Mouse (Mus musculus): ENCODE results near the gene Gm49396. TPM values are rescaled to one million over a fixed set of nuclear protein-coding genes. Genes with fewer than 3 reads are reported as not detected.
A peak's percentile ranks its signal among the peaks of the same experiment; 100 is the strongest.

The Gm49396 gene
- polyA plus RNA-seq, 1 experiment, result 1.9 TPM

- TF ChIP-seq EP300 (IDR thresholded peaks at IDR 0.05; ENCODE audit: insufficient read depth, low read depth, low read length) (no peak), CTCF (IDR thresholded peaks at IDR 0.05; ENCODE audit: low read depth, low read length) (no peak), POLR2A (IDR thresholded peaks at IDR 0.05; ENCODE audit: insufficient read depth, low read length) (no peak)
- Histone ChIP-seq H3K36me3 (ENCODE audit: control insufficient read depth, insufficient read depth, low read length, poor library complexity, severe bottlenecking) (peaks cover 13% of the 10 kb centered on the region), H3K4me1 (ENCODE audit: control insufficient read depth, insufficient read depth, low read length) (peaks cover 2% of the 10 kb centered on the region), H3K27me3 (ENCODE audit: control insufficient read depth, insufficient read depth, low read length, poor library complexity, severe bottlenecking) (no peaks in the 10 kb centered on the region), H3K27ac (ENCODE audit: insufficient read depth, low read length) (peak overlapping the region; percentile 51; the same call in 1 of the 2 replicates), H3K9me3 (replicated peaks; ENCODE audit: control insufficient read depth, insufficient read depth, low read length, poor library complexity, severe bottlenecking) (no peaks in the 10 kb centered on the region), H3K9ac (ENCODE audit: low read depth, poor library complexity, severe bottlenecking) (no peak overlapping the region), H3K4me3 (ENCODE audit: low read depth, low read length) (no peak overlapping the region)
These were observed 51.3 kb downstream of the Gm49396 start for GRCm38 (mm10) chr7:30614454-30614853.

DNA sequence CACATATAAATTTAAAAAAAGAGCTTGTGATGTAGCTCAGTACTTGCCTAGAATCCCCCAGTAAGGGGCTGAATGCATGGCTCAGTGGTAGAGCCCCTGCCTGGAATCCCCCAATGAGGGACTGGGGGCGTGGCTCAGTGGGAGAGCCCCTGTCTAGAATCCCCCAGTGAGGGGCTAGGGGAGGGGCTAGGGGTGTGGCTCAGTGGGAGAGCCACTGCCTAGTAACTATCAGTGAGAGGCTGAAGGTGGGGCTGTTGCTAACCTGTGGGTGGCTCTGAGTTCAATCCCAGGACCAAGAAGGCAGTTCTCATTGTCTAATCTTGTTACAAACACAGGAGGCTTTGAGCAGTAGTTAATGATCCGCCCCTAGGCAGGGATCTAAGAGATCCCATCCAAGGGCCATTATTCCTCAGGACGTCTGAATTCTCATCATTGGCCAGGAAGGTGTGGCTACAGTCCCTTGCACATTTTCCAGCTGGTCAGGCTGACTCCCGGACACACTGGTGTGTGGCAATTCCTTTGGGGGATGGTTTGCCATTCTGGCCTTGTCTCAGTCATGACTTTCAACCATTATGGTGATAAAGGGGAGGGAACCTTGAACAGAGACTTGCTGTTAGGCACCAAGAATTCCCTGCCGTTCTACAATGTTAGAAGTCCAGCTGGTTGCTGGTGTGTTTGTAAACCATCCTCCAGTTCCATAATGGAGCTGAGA, 52.1 kb downstream of the Gm49396 start:
- H3K36me3 ChIP-seq (ENCODE audit: control insufficient read depth, insufficient read depth, low read length, poor library complexity, severe bottlenecking), result peaks cover 13% of the 10 kb centered on the region
- no peaks in the 10 kb centered on the region for H3K9me3 ChIP-seq (replicated peaks; ENCODE audit: control insufficient read depth, insufficient read depth, low read length, poor library complexity, severe bottlenecking)
- no peaks in the 10 kb centered on the region for H3K4me1 ChIP-seq (ENCODE audit: control insufficient read depth, insufficient read depth, low read length)
- H3K9ac ChIP-seq (ENCODE audit: low read depth, poor library complexity, severe bottlenecking), result no peak overlapping the region
- no peak overlapping the region for H3K4me3 ChIP-seq (ENCODE audit: low read depth, low read length)
- H3K27me3 ChIP-seq (ENCODE audit: control insufficient read depth, insufficient read depth, low read length, poor library complexity, severe bottlenecking), result no peaks in the 10 kb centered on the region
- H3K27ac ChIP-seq (ENCODE audit: insufficient read depth, low read length), result peak overlapping the region; percentile 51
- TF ChIP-seq EP300 (IDR thresholded peaks at IDR 0.05; ENCODE audit: insufficient read depth, low read depth, low read length) (no peak), CTCF (IDR thresholded peaks at IDR 0.05; ENCODE audit: low read depth, low read length) (no peak), POLR2A (IDR thresholded peaks at IDR 0.05; ENCODE audit: insufficient read depth, low read length) (no peak)

Other genes with a start within 250 kb of the Gm49396 start
- gene Syne4, start 248.5 kb upstream of the Gm49396 start, polyA plus RNA-seq (2011; ENCODE audit: insufficient read depth, insufficient read length, low read depth, missing spikeins), result 41.6 and 43.7 TPM in 2 replicates
- gene E130208F15Rik, start 241.6 kb upstream of the Gm49396 start, polyA plus RNA-seq (2011; ENCODE audit: insufficient read depth, insufficient read length, low read depth, missing spikeins), result 0.52 and 0.58 TPM in 2 replicates
- 5.6 and 7.3 TPM in 2 replicates for gene Sdhaf1, start 239.4 kb upstream of the Gm49396 start, polyA plus RNA-seq (2011; ENCODE audit: insufficient read depth, insufficient read length, low read depth, missing spikeins)
- 4.2 and 6.3 TPM in 2 replicates for gene Lrfn3, start 200.6 kb upstream of the Gm49396 start, polyA plus RNA-seq (2011; ENCODE audit: insufficient read depth, insufficient read length, low read depth, missing spikeins)
- not detected in 2 replicates for gene Tyrobp, start 149.6 kb upstream of the Gm49396 start, polyA plus RNA-seq (2011; ENCODE audit: insufficient read depth, insufficient read length, low read depth, missing spikeins)
- not detected in 2 replicates for gene Hcst, start 143.5 kb upstream of the Gm49396 start, polyA plus RNA-seq (2011; ENCODE audit: insufficient read depth, insufficient read length, low read depth, missing spikeins)
- gene Nfkbid, start 141.6 kb upstream of the Gm49396 start, polyA plus RNA-seq (2011; ENCODE audit: insufficient read depth, insufficient read length, low read depth, missing spikeins), result 4.1 TPM in 2 replicates
- gene Aplp1, start 117.8 kb upstream of the Gm49396 start, polyA plus RNA-seq (2011; ENCODE audit: insufficient read depth, insufficient read length, low read depth, missing spikeins), result 70.6 and 78.2 TPM in 2 replicates
- 5.8 and 9.4 TPM in 2 replicates for gene Kirrel2, start 105.7 kb upstream of the Gm49396 start, polyA plus RNA-seq (2011; ENCODE audit: insufficient read depth, insufficient read length, low read depth, missing spikeins)
- 27.5 and 30.9 TPM in 2 replicates for gene Nphs1, start 105.0 kb upstream of the Gm49396 start, polyA plus RNA-seq (2011; ENCODE audit: insufficient read depth, insufficient read length, low read depth, missing spikeins)
- gene Prodh2, start 69.7 kb upstream of the Gm49396 start, polyA plus RNA-seq (2011; ENCODE audit: insufficient read depth, insufficient read length, low read depth, missing spikeins), result 0.58 TPM in 1 of 2 replicates, not detected in the other
- 6.0 and 6.5 TPM in 2 replicates for gene Arhgap33, start 28.3 kb upstream of the Gm49396 start, polyA plus RNA-seq (2011; ENCODE audit: insufficient read depth, insufficient read length, low read depth, missing spikeins)
- gene Hspb6, start 11.2 kb upstream of the Gm49396 start, polyA plus RNA-seq (2011; ENCODE audit: insufficient read depth, insufficient read length, low read depth, missing spikeins), result 6.4 and 7.0 TPM in 2 replicates
- 16.8 and 17.3 TPM in 2 replicates for gene Proser3, start 11.0 kb upstream of the Gm49396 start, polyA plus RNA-seq (2011; ENCODE audit: insufficient read depth, insufficient read length, low read depth, missing spikeins)
- 23.3 and 29.3 TPM in 2 replicates for gene Lin37, start 3.5 kb upstream of the Gm49396 start, polyA plus RNA-seq (2011; ENCODE audit: insufficient read depth, insufficient read length, low read depth, missing spikeins)
- gene U2af1l4, start within 50 bp of the Gm49396 start, polyA plus RNA-seq (2011; ENCODE audit: insufficient read depth, insufficient read length, low read depth, missing spikeins), result 50.9 and 73.9 TPM in 2 replicates
- 99.8 and 107 TPM in 2 replicates for gene Psenen, start 283 bp downstream of the Gm49396 start, polyA plus RNA-seq (2011; ENCODE audit: insufficient read depth, insufficient read length, low read depth, missing spikeins)
- 0.72 TPM in 1 of 2 replicates, not detected in the other for gene Igflr1, start 2.1 kb downstream of the Gm49396 start, polyA plus RNA-seq (2011; ENCODE audit: insufficient read depth, insufficient read length, low read depth, missing spikeins)
- 70.2 and 81.4 TPM in 2 replicates for gene Kmt2b, start 25.4 kb downstream of the Gm49396 start, polyA plus RNA-seq (2011; ENCODE audit: insufficient read depth, insufficient read length, low read depth, missing spikeins)
- 20.3 and 22.7 TPM in 2 replicates for gene Zbtb32, start 35.6 kb downstream of the Gm49396 start, polyA plus RNA-seq (2011; ENCODE audit: insufficient read depth, insufficient read length, low read depth, missing spikeins)
- 2.5 and 2.8 TPM in 2 replicates for gene Upk1a, start 49.5 kb downstream of the Gm49396 start, polyA plus RNA-seq (2011; ENCODE audit: insufficient read depth, insufficient read length, low read depth, missing spikeins)
- gene Cox6b1, start 62.8 kb downstream of the Gm49396 start, polyA plus RNA-seq (2011; ENCODE audit: insufficient read depth, insufficient read length, low read depth, missing spikeins), result 540 and 569 TPM in 2 replicates
- gene Etv2, start 72.5 kb downstream of the Gm49396 start, polyA plus RNA-seq (2011; ENCODE audit: insufficient read depth, insufficient read length, low read depth, missing spikeins), result 2.8 and 3.3 TPM in 2 replicates
- gene Rbm42, start 87.0 kb downstream of the Gm49396 start, polyA plus RNA-seq (2011; ENCODE audit: insufficient read depth, insufficient read length, low read depth, missing spikeins), result 42.3 and 47.0 TPM in 2 replicates
- gene Haus5, start 101.7 kb downstream of the Gm49396 start, polyA plus RNA-seq (2011; ENCODE audit: insufficient read depth, insufficient read length, low read depth, missing spikeins), result 16.9 and 17.8 TPM in 2 replicates
- gene Pmis2, start 108.3 kb downstream of the Gm49396 start, polyA plus RNA-seq (2011; ENCODE audit: insufficient read depth, insufficient read length, low read depth, missing spikeins), result not detected in 2 replicates
- gene 2200002J24Rik, start 135.6 kb downstream of the Gm49396 start, polyA plus RNA-seq (2011; ENCODE audit: insufficient read depth, insufficient read length, low read depth, missing spikeins), result not detected in 2 replicates
- 1.4 and 1.6 TPM in 2 replicates for gene Atp4a, start 148.9 kb downstream of the Gm49396 start, polyA plus RNA-seq (2011; ENCODE audit: insufficient read depth, insufficient read length, low read depth, missing spikeins)
- 66.7 and 75.8 TPM in 2 replicates for gene Tmem147, start 166.2 kb downstream of the Gm49396 start, polyA plus RNA-seq (2011; ENCODE audit: insufficient read depth, insufficient read length, low read depth, missing spikeins)
- gene Gapdhs, start 180.3 kb downstream of the Gm49396 start, polyA plus RNA-seq (2011; ENCODE audit: insufficient read depth, insufficient read length, low read depth, missing spikeins), result not detected in 2 replicates
- gene Sbsn, start 188.1 kb downstream of the Gm49396 start, polyA plus RNA-seq (2011; ENCODE audit: insufficient read depth, insufficient read length, low read depth, missing spikeins), result 12.4 and 14.6 TPM in 2 replicates
- gene Dmkn, start 200.4 kb downstream of the Gm49396 start, polyA plus RNA-seq (2011; ENCODE audit: insufficient read depth, insufficient read length, low read depth, missing spikeins), result 0.70 and 0.99 TPM in 2 replicates
- gene Krtdap, start 224.6 kb downstream of the Gm49396 start, polyA plus RNA-seq (2011; ENCODE audit: insufficient read depth, insufficient read length, low read depth, missing spikeins), result 5.0 and 9.1 TPM in 2 replicates

Data from ES-Bruce4 (cell line).